Mouse (Mus musculus): ENCODE data around the gene Slc25a19. TPM values are rescaled to one million over a fixed set of nuclear protein-coding genes. Genes with fewer than 3 reads are reported as not detected.

Slc25a19 gene
- polyA plus RNA-seq, 1 experiment from 2014 or later, result 24.3 TPM

Other genes with a start within 250 kb of the Slc25a19 start
- 12.6 and 13.0 TPM in 2 replicates for gene Cdr2l, start 246.4 kb downstream of the Slc25a19 start, polyA plus RNA-seq (2014; fragmentation: Nextera tagmentation; extraction: Ambion mirVana)
- gene Mrpl58, start 224.5 kb downstream of the Slc25a19 start, polyA plus RNA-seq (2014; fragmentation: Nextera tagmentation; extraction: Ambion mirVana), result 206 and 208 TPM in 2 replicates
- 832 and 848 TPM in 2 replicates for gene Atp5h, start 208.3 kb downstream of the Slc25a19 start, polyA plus RNA-seq (2014; fragmentation: Nextera tagmentation; extraction: Ambion mirVana)
- 9.5 and 12.3 TPM in 2 replicates for gene Kctd2, start 208.2 kb downstream of the Slc25a19 start, polyA plus RNA-seq (2014; fragmentation: Nextera tagmentation; extraction: Ambion mirVana)
- not detected in 2 replicates for gene Trim80, start 187.8 kb downstream of the Slc25a19 start, polyA plus RNA-seq (2014; fragmentation: Nextera tagmentation; extraction: Ambion mirVana)
- 0.32 and 1.0 TPM in 2 replicates for gene Slc16a5, start 165.8 kb downstream of the Slc25a19 start, polyA plus RNA-seq (2014; fragmentation: Nextera tagmentation; extraction: Ambion mirVana)
- gene Armc7, start 152.6 kb downstream of the Slc25a19 start, polyA plus RNA-seq (2014; fragmentation: Nextera tagmentation; extraction: Ambion mirVana), result 5.7 and 8.0 TPM in 2 replicates
- gene Nt5c, start 136.4 kb downstream of the Slc25a19 start, polyA plus RNA-seq (2014; fragmentation: Nextera tagmentation; extraction: Ambion mirVana), result 111 and 121 TPM in 2 replicates
- gene Jpt1, start 113.9 kb downstream of the Slc25a19 start, polyA plus RNA-seq (2014; fragmentation: Nextera tagmentation; extraction: Ambion mirVana), result 529 and 563 TPM in 2 replicates
- gene Sumo2, start 92.0 kb downstream of the Slc25a19 start, polyA plus RNA-seq (2014; fragmentation: Nextera tagmentation; extraction: Ambion mirVana), result 984 and 994 TPM in 2 replicates
- 162 and 164 TPM in 2 replicates for gene Nup85, start 63.9 kb downstream of the Slc25a19 start, polyA plus RNA-seq (2014; fragmentation: Nextera tagmentation; extraction: Ambion mirVana)
- 88.8 and 96.0 TPM in 2 replicates for gene Mrps7, start 24.4 kb downstream of the Slc25a19 start, polyA plus RNA-seq (2014; fragmentation: Nextera tagmentation; extraction: Ambion mirVana)
- 18.6 and 21.2 TPM in 2 replicates for gene Gga3, start 24.2 kb downstream of the Slc25a19 start, polyA plus RNA-seq (2014; fragmentation: Nextera tagmentation; extraction: Ambion mirVana)
- gene Mif4gd, start 15.3 kb downstream of the Slc25a19 start, polyA plus RNA-seq (2014; fragmentation: Nextera tagmentation; extraction: Ambion mirVana), result 33.4 and 35.1 TPM in 2 replicates
- gene Grb2, start 80.3 kb upstream of the Slc25a19 start, polyA plus RNA-seq (2014; fragmentation: Nextera tagmentation; extraction: Ambion mirVana), result 39.6 and 55.0 TPM in 2 replicates
- 13.7 and 17.0 TPM in 2 replicates for gene Tmem94, start 137.1 kb upstream of the Slc25a19 start, polyA plus RNA-seq (2014; fragmentation: Nextera tagmentation; extraction: Ambion mirVana)
- 14.3 and 15.3 TPM in 2 replicates for gene Caskin2, start 185.3 kb upstream of the Slc25a19 start, polyA plus RNA-seq (2014; fragmentation: Nextera tagmentation; extraction: Ambion mirVana)
- gene Tsen54, start 186.4 kb upstream of the Slc25a19 start, polyA plus RNA-seq (2014; fragmentation: Nextera tagmentation; extraction: Ambion mirVana), result 24.3 and 25.0 TPM in 2 replicates
- 37.6 and 41.1 TPM in 2 replicates for gene Llgl2, start 195.8 kb upstream of the Slc25a19 start, polyA plus RNA-seq (2014; fragmentation: Nextera tagmentation; extraction: Ambion mirVana)
- gene Myo15b, start 230.1 kb upstream of the Slc25a19 start, polyA plus RNA-seq (2014; fragmentation: Nextera tagmentation; extraction: Ambion mirVana), result 3.1 and 5.9 TPM in 2 replicates

Data from stomach, embryonic 14.5 days (tissue).